Mouse (Mus musculus) gastrocnemius, adult 8-10 months (tissue): ENCODE measurements around the gene Slitrk1. TPM values are rescaled to one million over a fixed set of nuclear protein-coding genes. Genes with fewer than 3 reads are reported as not detected.

Experiments used
- DNase-seq, 2 experiments: peaks; one replicate each; pipeline ENCODE4 v3.0.0; 2022; ENCODE audit warnings: low spot score in 2 of 2
- total RNA-seq, 4 experiments: library from RNA; stranded (reverse); gene quantifications; 2 replicates each; pipeline ENCODE4 v1.2.4; 2022

Gene Slitrk1
- under 1 TPM in 2 of 4 experiments, not detected in 2; 0.05 TPM for total RNA-seq

GRCm38 (mm10) chr14:108913714-108914263, at the start of gene Slitrk1:
Gene Slitrk1 (minus strand): TSS chr14:108914158.
- DNase-seq = no peak

DNA sequence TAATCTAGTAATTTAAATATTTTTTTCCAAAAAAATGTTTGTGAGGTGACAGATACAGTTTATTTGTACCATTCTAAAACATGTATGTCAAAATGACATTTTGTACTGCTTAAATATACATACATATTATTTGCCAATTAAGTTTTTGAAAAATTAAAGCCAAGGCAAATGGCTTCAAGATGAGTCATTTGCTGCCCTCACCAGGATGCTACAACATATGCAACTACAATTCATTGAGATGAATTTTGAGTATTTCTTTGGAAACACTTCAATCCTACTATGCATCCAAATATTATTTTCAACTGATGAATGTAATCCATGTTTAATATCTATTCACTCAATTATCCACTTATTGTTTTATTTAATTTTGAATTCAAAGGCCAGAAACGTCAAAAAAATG, 21.8 kb upstream of the Slitrk1 start:
- DNase-seq = no peak

GRCm38 (mm10) chr14:108914336-108914735, 378 bp upstream of the Slitrk1 start:
- no peak for DNase-seq

GRCm38 (mm10) chr14:108912876-108913490, 975 bp downstream of the Slitrk1 start:
- DNase-seq = no peak

DNA sequence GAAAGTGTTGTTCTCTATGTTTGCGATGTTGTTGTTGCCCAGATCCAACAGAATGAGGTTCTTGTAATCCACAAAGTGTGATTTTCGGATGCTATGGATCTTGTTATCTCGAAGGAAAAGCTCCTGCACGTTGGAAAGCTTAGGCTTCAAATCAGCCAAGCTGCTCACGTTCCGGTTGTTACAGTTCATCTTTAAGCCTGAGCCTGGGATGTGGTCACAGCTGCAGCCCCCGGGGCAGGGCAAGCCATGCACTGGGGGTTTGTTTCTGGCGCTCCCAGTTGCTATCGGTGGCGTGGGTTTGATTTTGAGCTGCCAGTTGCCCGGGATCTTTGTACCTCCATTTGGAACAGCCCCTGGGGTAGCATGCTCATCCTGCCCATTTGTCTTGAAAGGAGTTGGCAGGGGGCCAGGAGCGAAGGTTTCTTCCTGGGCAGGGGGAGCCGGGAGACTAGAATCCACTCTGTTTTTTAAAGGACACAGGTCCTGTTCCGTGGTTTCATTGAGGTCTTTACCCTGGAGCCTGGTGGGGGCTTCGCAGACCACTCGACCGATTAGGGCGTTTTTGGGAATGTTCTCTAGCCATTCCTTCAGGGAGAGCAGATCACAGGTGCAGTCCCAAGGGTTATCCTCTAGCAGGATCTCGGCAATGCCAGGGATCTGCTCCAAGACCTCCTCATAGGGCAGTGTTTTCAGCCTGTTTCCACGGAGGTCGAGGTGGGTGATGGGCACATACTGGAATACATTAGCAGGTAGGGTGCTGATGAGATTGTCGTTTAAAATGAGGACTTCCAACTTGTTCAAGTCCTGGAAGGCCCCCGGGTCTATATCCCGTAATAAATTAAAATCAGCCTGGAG, 1.7 kb downstream of the Slitrk1 start:
- no peak for DNase-seq

- DNase-seq = no peak
These were observed 2.7 kb downstream of the Slitrk1 start for GRCm38 (mm10) chr14:108911138-108911841.

DNA sequence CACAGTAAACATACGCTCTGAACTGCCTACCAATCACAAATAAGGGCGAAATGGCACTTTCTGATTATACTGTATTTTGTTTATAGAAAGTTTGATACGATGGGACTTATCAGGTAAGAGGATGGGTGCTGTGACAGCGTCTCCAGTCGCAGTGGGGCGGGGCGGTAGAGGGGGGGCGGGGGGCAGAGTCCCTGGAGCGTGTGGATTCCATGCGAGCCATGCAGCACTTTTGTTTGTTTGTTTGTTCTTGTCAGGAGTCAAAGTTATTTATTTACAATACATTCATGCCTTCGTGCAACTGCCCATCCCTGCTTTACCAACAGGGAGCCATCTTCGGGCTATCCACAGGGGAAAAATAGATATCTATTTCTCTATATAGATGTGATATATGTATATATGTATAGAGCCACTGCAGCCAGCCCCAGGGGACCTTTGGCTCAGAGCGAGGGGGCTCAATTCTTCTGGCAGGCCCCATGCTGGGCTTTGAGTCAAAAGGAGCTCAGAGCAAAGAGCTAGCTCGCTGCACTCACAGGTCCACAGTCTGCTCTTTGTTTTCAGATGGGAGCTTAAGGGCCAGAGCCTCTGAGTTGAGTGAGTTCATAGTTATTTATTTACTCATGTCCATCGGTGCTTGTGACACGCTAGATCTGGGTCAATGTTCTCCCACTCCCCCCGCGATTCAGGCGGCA, 3.4 kb downstream of the Slitrk1 start:
- DNase-seq = no peak

DNA sequence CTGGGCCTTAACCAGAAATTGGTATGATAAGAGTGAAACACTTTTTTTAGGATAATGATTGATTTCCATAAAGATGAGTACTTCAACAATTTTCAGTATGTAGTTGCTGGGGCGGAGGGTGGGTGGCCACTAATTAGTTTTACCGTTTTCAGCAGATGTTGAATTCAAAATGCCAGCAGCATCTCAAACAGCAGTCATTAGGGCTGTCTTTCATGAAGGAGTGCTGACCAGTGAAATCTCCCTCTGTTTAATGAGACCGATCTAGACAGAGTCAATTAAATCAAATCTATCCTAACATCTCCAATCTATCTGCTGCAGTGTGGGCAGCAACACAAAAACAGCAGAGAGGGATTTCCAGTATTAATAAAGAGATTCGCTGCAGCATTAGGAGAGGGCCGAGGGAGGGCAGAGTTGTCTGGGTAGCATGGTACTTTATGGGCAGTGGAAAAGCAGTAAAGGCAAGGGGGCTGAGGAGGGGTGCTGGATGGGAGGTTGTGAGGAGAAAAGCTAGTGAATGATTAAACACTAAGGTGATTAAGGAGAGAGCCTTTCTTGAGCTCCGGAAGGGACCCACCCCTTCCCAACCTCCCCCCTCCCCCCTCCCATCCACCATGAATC, 4.5 kb downstream of the Slitrk1 start:
- DNase-seq = no peak

GRCm38 (mm10) chr14:108898601-108899000, 15.4 kb downstream of the Slitrk1 start:
- no peak for DNase-seq

GRCm38 (mm10) chr14:108895456-108895855, 18.5 kb downstream of the Slitrk1 start:
- DNase-seq = no peak

DNA sequence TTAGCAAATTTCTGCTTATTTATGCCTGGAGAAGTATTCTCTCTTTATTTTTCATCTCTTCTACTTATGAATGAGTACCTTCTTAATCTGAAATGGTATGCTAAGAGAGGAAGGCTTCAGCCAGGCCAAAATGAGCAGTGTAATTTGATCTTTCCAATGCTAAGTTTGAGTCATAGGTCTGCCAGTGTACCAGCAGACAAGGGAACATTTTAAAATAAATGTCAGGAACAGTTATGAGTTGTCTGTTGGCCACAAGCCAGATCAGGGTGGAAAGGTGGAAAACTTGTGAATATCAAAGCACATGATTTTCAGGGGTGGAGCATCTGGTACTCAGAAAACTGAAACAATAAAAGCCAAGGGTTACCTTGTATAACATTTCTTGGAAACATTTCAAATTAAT, 46.1 kb downstream of the Slitrk1 start:
- no peak for DNase-seq

DNA sequence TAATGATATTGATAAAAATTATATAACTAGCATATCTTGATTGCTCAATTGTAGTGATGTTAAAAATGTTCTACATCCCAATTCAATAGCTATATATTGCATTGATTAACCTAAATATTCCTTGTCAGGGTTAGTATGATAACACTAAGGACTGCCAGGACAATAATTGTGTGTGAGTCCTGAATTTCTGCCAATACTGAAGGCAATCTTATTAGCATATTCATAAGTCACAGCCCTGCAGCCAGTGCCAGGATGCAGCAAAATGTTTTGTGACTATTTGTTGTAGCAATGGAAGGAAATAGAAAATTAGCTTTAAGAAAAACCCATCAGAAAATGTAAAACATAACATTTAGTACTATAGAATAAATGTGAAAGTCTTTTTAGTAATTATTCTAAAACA, 49.3 kb downstream of the Slitrk1 start:
- DNase-seq = no peak

- no peak for DNase-seq
These were observed 54.6 kb downstream of the Slitrk1 start for GRCm38 (mm10) chr14:108859310-108859709.
